Mouse (Mus musculus): Measurements from ENCODE around the gene Hist1h3b.

Gene Hist1h3b

DNA sequence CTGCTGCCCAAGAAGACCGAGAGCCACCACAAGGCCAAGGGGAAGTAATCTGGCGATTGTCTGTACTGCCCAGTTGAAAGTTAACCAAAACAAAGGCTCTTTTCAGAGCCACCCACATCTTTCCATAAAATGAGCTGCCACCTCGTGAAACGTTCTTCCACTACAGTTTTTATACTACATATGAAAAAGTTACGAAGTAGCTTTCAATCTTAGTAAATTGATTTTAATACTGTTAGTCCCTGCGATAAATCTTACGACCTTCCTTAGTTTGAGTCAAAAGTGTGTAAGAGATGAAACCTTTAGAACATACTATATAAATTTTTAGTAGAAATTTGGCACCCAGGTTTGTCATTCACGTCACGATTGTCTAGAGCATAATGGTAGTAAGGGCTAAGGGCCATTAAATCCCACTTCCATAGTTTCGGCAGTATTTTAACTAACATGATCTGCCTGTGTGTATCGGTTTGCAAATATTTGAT is 550 bp upstream of the Hist1h3b start:
- intact Hi-C loops (cut with DNase I), result no loop called here

DNA sequence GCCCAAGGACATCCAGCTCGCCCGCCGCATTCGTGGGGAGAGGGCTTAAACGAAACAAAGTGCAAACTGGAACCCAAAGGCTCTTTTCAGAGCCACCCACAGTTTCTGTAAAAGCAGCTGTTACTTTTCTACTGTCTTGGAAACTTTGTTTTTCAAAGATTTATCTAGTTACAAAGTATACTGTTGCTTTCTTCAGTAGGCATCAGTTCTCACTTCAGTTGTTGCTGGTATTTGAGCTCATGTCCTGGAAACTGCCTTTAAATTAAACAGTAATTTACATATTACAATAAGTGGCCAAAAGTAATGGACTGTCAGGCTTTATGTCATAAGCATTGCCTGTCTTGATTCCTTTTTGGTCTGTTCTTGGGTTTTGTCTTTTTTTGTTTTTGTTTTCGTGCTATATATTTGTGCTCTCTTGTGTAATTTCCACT is 690 bp downstream of the Hist1h3b start:
- intact Hi-C loops (cut with DNase I), result no loop called here

DNA sequence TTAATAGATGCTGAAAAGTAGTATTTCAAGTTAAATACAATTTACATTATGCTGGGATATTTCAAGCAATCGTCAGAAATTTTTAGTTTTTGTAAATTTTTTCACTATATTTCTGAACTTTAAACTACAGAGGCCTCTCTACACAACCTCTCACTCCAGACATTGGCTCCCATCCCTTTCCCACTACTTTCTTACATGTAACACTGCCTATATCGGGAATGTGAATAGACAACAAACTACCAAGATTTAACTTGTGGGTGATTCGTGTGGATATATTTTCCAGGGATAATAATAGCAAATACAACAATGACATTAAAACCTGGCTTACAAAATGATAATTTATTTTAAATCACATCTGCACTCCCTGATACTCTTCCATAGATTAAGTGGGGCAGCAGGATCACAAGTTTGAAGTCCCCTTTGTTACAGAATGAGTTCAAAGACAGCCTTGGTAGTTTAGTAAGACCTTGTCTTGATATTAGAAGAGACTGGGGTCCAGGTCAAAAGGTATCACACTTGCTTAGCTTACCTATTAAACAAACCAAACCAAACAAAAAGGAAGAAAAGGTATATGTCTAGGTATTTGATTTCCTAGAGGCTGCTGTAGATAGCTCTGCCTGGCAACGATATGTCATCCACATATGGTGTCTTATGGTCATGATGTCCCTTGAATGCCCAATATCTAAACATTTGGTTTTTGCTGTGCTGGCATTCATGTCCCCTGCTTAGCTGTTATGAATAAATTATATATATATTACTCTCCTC is 1.4 kb downstream of the Hist1h3b start:
- intact Hi-C loops (cut with DNase I), result no loop called here

DNA sequence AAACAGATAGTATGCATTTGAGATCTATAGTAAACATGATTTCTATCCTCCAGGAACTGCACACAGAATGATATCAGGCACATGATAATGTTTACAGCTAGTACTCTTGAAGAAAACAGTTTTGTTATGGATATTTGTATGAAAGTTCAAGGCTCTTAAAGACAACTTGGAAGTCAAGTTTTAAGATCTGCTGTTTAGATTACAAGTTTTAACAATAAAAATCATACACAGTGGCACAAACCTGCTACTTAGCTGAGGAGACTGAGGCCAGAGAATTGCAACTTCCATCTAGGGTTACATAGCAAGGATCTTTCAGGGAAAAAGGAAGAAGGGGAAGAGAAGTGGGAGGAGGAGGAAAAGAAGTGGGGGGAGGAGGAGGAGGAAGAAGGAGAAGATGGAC is 2.9 kb downstream of the Hist1h3b start:
- intact Hi-C loops (cut with DNase I), result no loop called here

DNA sequence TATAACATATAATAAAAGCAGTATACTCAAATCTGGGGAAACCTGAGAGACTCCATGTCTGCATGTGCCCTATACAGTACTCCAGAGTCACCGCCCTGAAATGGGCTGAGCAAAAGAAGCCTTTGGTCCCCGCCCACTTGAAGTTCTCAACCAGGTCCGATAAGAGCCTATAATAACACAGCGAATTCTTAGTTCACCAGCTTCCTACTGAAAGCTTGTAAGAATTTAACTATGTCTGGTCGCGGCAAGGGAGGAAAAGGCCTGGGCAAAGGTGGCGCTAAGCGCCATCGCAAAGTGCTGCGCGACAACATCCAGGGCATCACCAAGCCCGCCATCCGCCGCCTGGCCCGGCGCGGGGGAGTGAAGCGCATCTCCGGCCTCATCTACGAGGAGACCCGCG is 4.7 kb downstream of the Hist1h3b start, which contains the start of gene Hist1h4b:
Gene Hist1h4b, plus strand, starts transcription at position 224 of the 400 bp plus-strand sequence.
- intact Hi-C loops (cut with DNase I), result no loop called here

DNA sequence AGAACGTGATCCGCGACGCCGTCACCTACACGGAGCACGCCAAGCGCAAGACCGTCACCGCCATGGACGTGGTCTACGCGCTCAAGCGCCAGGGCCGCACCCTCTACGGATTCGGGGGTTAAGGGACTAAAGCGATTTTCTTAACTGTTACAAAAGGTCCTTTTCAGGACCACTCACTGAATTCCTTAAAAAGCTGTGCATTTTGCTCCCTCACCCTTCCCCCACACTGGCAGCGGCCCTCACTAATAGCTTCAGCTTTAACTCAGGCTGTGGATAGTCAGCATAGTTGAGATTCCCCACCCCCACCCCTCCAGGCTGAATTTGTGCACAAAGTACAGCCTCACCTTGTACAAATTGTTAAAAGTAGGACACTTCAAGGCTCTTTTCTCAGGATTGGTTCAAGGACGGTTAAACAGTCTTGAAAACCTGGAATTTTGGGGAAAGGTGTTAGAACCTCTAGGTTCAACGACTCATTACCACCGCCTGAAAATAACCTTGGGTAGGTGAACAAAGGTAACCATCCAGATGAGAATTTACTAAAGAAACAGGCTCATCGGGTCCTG is 5.2 kb downstream of the Hist1h3b start:
- intact Hi-C loops (cut with DNase I), result no loop called here

DNA sequence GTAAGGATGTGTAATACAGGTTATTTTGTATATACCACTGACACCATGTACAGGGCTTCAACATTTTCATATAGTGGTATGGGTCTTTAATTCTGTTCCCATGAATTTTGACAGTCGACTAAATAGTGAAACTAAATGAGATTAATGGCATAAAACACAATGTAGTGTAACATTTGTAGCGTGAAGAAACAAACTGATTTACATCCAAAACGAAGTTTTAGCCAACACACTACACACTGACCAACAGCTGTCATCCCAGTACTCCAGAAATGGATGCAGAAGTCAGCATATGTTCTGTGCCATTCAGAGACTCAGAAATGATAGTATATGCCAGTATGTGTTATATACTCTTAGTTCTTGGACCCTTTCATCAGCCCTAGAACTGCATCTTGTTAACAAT is 5.9 kb downstream of the Hist1h3b start:
- intact Hi-C loops (cut with DNase I), result no loop called here

DNA sequence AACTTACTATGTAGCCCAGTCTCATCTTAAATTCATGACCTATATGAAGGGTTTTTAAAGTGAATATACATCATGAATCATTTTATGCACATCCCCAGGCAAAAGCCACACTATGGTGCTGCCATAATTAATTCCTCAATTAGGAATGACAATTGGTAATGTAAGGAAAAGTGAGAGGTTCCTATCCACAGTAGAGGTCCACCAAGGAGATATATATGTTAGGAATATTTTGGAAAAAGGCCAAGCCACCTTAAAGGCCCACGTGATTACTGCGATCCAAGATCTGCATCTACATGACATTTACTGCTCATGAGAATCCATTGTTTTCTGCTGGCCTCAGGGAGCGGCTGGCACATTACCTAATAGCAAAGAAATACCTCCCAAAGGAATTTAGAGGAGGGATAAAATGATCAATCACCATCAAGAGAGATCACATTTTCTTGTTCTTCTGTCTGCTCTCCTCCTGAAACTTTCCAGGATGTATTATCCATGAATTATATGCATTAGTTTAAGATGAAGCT is 7.2 kb downstream of the Hist1h3b start:
- intact Hi-C loops (cut with DNase I), result no loop called here

DNA sequence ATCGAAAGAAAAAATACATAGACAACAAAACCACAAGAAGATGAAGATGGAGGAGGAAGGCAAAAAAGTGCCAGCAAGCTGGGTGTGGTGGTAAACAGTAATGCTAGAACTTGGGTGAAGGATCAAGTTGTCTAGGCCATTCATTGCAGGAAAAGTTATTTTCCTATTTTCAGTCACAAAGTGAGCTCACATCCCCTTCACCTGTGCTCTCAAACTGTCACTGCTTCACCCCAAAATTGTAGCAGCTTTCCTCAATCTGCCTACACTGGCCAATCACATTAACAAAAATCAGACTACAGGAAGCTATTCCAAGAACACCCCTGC is 7.8 kb downstream of the Hist1h3b start:
- intact Hi-C loops (cut with DNase I), result loop anchor here (5.0 kb wide), 1 partner anchor 178 kb away; the partner anchor contains the start of gene Hist1h4d

DNA sequence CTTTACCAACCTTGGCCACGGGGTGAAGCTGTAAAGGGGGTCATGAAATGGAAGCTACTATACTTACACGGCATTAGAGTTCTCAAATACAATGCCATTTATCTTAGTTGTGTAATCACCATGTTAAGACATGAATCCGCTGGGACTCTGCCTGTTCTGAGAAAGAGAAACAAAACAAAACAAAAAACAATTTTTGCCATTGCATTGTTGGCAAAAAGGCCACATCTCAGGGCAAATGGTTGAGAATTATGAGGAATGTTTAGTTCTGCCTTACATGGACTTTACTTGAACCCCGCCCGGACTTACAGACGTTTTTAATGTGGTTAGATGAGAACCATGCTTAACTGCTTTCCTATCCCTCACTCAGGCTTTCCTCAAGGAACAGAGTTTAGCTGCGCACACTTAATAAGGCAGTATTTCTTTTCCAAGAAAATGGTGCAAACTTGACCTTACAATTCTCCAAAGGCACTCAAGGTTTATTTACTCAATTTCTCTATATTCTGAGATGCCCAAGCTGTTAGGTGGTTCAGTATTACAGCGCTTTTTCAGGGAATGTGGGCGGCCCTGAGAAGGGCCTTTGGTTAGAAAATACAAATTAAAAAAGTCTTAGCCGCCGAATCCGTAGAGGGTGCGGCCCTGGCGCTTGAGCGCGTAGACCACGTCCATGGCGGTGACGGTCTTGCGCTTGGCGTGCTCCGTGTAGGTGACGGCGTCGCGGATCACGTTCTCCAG is 8.3 kb downstream of the Hist1h3b start:
- intact Hi-C loops (cut with DNase I), result loop anchor here (5.0 kb wide), 1 partner anchor 178 kb away; the partner anchor contains the start of gene Hist1h4d

DNA sequence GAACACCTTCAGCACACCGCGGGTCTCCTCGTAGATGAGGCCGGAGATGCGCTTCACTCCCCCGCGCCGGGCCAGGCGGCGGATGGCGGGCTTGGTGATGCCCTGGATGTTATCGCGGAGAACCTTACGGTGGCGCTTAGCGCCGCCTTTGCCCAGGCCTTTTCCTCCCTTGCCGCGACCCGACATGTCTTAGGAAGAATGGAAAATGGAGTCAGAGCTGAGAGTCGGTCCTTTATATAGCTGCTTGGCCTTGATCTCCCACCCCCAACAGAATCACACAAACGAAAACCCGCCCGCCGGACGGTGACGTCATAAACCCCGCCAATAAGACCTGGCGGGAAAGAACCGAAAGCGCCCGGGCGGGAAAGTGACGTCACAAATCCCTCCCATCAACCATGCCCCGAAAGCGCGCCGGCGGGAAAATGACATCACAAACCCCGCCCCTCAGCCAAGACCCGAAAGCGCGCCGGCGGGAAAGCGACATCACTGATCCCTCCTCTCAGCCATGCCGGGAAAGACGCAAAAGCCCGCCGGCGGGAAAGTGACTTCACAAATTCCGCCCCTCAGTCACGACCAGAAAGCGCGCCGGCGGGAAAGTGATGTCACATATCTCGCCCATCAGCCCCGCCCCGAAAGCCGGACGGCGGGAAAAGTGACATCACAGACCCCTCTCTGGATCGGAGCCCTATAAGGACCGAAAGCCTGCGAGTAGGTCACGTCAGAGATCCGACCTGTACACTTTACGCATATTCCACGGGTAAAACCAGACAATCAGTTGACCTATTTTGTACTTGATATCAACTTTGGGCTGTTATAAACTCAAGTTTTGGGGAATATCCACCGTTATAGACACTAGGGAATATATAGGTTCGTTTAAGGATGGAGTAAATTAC is 9.2 kb downstream of the Hist1h3b start, which contains the start of gene Hist1h4a:
Gene Hist1h4a, minus strand, starts transcription at position 259 of the 893 bp plus-strand sequence.
- intact Hi-C loops (cut with DNase I), result loop anchor here (5.0 kb wide), 1 partner anchor 179 kb away; the partner anchor contains the start of gene Hist1h4d

DNA sequence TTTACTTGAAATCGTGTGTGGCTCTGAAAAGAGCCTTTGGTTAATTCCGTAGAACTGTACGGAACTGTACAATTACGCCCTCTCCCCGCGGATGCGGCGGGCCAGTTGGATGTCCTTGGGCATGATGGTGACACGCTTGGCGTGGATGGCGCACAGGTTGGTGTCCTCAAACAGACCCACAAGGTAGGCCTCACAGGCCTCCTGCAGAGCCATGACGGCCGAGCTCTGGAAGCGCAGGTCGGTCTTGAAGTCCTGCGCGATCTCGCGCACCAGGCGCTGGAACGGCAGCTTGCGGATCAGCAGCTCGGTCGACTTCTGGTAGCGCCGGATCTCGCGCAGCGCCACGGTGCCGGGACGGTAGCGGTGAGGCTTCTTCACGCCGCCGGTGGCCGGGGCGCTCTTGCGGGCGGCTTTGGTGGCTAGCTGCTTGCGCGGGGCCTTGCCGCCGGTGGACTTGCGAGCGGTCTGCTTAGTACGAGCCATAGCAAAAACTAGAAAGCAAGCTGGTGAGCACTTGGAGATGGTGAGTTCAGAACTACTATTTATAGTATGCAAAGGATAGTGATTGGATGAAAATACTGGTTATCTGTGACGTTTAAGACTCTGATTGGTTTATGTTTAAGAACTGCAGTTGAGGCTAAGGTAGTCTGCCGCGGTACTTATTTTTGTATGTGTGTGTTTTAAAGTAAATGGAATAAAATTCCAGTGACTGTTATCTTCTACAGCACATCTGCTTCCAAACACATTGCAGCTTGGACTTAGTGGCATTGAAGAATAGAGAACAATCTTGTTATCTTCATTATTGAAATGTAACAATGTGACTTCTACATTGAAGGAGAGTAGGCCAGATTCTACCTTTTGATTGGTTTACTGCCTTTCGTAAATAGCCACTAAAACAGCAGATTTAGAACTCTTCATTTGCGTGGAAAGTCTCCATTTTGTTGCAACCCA is 10.1 kb downstream of the Hist1h3b start, which contains the start of gene Hist1h3a:
Gene Hist1h3a, minus strand, starts transcription at position 516 of the 951 bp plus-strand sequence.
- intact Hi-C loops (cut with DNase I), result loop anchor here (5.0 kb wide), 1 partner anchor 180 kb away; the partner anchor contains the start of gene Hist1h4d

DNA sequence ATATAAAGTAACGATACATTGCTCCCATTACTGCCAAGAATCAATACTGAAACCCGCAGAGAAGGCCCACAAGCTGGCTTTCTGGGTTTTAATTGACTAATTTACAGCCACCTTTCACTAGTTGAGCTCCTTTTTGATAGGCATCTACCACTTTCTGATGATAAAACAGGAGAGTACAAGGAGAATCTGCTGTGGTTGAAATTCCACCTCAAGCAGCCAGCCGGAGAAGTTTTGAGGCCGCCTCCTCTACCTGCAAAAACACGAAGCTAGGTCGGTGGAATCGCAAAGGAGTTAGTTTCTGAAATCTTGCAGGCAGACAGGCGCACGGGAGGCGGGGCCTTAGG is 11.1 kb downstream of the Hist1h3b start:
- intact Hi-C loops (cut with DNase I), result loop anchor here (5.0 kb wide), 1 partner anchor 181 kb away; the partner anchor contains the start of gene Hist1h4d

DNA sequence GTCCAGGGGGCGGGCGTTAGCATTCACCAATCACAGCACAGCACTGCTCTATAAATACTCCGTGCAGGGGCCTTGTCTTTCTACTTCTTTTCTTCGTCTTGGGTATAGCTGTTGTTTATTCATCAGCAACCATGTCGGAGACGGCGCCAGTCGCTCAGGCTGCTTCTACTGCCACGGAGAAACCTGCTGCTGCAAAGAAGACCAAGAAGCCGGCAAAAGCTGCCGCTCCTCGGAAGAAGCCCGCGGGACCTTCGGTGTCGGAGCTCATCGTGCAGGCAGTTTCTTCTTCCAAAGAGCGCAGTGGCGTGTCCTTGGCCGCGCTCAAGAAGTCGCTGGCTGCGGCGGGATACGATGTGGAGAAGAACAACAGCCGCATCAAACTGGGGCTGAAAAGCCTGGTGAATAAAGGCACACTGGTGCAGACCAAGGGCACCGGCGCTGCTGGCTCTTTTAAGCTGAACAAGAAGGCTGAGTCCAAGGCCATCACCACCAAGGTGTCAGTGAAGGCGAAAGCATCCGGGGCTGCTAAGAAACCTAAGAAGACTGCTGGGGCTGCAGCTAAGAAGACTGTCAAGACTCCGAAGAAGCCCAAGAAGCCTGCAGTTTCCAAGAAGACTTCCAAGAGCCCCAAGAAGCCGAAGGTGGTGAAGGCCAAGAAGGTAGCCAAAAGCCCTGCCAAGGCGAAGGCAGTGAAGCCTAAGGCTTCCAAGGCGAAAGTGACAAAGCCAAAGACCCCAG is 11.7 kb downstream of the Hist1h3b start, which contains the start of gene Hist1h1a:
Gene Hist1h1a, plus strand, starts transcription at position 81 of the 738 bp plus-strand sequence.
- intact Hi-C loops (cut with DNase I), result loop anchor here (5.0 kb wide), 1 partner anchor 181 kb away; the partner anchor contains the start of gene Hist1h4d

DNA sequence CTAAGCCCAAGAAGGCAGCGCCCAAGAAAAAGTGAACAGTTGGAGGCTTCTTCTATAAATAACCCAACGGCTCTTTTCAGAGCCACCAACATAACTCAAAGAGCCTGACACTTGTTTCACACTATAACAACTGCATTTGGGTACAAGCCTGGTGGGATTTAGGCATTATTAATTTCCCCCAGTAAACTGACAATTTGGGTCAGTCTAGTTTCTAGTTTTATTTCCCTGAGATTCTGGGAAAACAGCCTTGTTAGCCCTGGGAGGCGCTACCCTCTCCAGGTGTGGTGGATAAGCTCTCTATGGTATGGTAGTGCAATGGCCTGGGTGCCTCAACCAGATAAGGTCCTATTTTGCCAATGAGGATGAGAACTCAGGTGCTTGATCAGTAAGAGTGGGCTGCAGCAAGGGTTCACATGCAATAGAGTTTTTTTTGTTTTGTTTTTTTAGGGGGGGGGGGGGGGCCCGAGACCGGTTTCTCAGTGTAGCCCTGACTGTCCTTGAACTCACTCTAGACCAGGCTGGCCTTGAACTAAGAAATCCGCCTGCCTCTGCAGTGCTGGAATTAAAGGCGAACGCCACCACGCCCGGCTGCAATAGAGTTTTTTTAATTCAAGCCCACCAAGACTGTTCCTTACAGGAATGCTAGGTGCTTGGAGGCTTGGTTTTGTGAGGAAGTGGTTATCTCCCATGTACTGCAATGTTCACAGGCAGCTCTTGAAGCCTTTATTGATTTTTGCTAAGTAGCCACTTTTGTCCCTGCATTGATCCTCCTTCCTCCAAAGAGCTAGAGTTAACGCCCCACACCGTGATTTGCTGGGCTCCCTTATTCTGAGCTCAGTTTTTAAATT is 12.5 kb downstream of the Hist1h3b start:
- intact Hi-C loops (cut with DNase I), result loop anchor here (5.0 kb wide), 1 partner anchor 182 kb away; the partner anchor contains the start of gene Hist1h4d

DNA sequence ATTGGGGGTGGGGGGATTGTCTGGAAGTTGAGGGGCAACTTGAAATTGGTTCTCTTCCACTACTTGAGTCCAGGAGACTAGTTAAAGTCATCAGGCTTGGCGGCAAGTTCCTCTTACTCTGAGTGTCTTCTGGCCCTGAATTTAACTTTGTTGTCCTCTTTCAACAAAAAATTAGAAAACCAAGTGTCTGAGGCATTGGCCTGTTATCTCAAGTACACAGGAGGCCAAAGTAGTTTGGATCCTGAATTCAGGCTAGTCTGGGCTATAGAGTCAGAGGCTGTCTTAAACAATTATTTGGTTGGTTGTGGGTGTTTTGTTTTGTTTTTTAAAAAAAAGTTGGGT is 13.1 kb downstream of the Hist1h3b start:
- intact Hi-C loops (cut with DNase I), result no loop called here

DNA sequence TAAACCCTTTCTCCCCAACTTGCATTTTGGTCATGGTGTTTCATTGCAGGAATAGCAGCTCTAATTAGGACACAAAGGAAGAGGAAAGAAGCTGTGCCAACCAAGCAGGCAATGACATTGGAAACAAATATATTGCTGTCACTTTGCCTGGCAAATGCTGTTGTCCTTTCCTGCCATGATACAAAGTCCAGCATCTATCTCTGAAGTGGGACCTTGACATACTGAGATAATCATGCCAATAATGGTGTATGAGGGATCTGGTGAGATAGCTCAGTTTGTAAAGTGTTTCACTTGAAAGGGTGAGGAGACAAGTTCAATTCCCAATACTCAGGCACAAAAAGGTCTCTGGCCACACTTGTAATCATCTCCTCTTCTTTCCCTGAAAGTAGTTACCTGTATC is 14.7 kb downstream of the Hist1h3b start:
- intact Hi-C loops (cut with DNase I), result no loop called here

All from adrenal gland (tissue).